Mouse (Mus musculus) ES-Bruce4 (cell line): ENCODE measurements at regions not wholly inside any gene's neighbourhood (a gene's known extent, or its start where the extent isn't known, plus 50 kb on each side); places are given as distances from the start of the nearest gene placed in this dataset.

Source experiments
- H3K27ac ChIP-seq: 2 replicates; pipeline ENCODE4 v1.5.1; 2012; ENCODE audit warnings: low read length, inconsistent platforms; ENCODE audit not compliant: insufficient read depth
- H3K27me3 ChIP-seq: 2 replicates; pipeline ENCODE4 v1.6.1; 2012; ENCODE audit warnings: mild to moderate bottlenecking, low read length, inconsistent platforms; ENCODE audit not compliant: control insufficient read depth, poor library complexity, insufficient read depth, severe bottlenecking
- H3K36me3 ChIP-seq: 2 replicates; pipeline ENCODE4 v1.6.1; 2012; ENCODE audit warnings: inconsistent platforms, mild to moderate bottlenecking, low read length, moderate library complexity; ENCODE audit not compliant: control insufficient read depth, poor library complexity, insufficient read depth, severe bottlenecking
- H3K4me1 ChIP-seq: one replicate; pipeline ENCODE4 v1.8.1; 2011; ENCODE audit warnings: low read length; ENCODE audit not compliant: control insufficient read depth, insufficient read depth
- H3K4me3 ChIP-seq: 2 replicates; pipeline ENCODE4 v1.5.1; 2011; ENCODE audit warnings: low read depth, mild to moderate bottlenecking, low read length
- H3K9ac ChIP-seq: 2 replicates; pipeline ENCODE4 v1.6.1; 2012; ENCODE audit warnings: low read depth, mild to moderate bottlenecking, inconsistent platforms; ENCODE audit not compliant: poor library complexity, severe bottlenecking
- H3K9me3 ChIP-seq: replicated peaks from 2 replicates; pipeline ENCODE4 v1.6.1; 2012; ENCODE audit warnings: mild to moderate bottlenecking, low read length, inconsistent platforms; ENCODE audit not compliant: control insufficient read depth, poor library complexity, insufficient read depth, severe bottlenecking
- CTCF ChIP-seq: IDR thresholded peaks from one replicate; pipeline ENCODE4 v1.8.1; 2011; ENCODE audit warnings: low read depth, low read length
- EP300 ChIP-seq: IDR thresholded peaks from 2 replicates; pipeline ENCODE4 v1.6.1; 2011; ENCODE audit warnings: low read depth, low read length; ENCODE audit not compliant: insufficient read depth
- POLR2A ChIP-seq: IDR thresholded peaks from one replicate; pipeline ENCODE4 v1.8.1; 2011; ENCODE audit warnings: low read length; ENCODE audit not compliant: insufficient read depth

DNA sequence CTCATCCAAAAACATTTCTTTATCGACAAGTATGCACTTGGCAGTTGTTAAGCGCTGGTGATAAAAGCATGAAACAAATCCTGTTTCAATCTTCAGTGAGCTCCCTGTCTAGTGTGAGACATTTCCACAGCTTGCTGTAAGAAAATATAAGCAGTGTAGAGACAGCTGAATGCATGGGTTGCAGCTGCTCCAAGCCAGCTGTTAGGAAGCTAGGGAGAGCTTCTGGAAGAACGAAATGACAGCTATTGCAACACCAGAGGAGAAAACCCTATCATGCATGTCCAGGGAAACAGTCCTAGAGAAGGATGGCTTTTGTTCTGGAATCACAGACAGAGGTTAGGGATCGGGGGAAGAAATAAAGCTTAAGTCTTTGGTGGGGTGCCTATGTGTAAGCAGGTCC lies 55.4 kb upstream of the Lrrn1 start:
- no peaks in the 10 kb centered on the region for H3K27me3 ChIP-seq
- no peak overlapping the region for H3K4me3 ChIP-seq
- H3K9me3 ChIP-seq, result no peaks in the 10 kb centered on the region
- H3K9ac ChIP-seq, result no peak overlapping the region
- no peaks in the 10 kb centered on the region for H3K36me3 ChIP-seq
- H3K27ac ChIP-seq, result no peak overlapping the region
- no peaks in the 10 kb centered on the region for H3K4me1 ChIP-seq
- no peak for TF ChIP-seq EP300
- no peak for TF ChIP-seq POLR2A
- TF ChIP-seq CTCF, result no peak
